Mouse (Mus musculus) cerebellum, adult 2 months (tissue): Measurements from ENCODE around the gene Notch3. TPM values are rescaled to one million over a fixed set of nuclear protein-coding genes. Genes with fewer than 3 reads are reported as not detected.
"Not testable (repeated sequence)": the region's sequence is repeated elsewhere in the genome, so short reads cannot be mapped to it uniquely, and the experiment has no call there.

Experiments
- DNase-seq, 2 experiments: peaks; one replicate each; pipeline ENCODE4 v3.0.0; 2021
- H3K27ac ChIP-seq: fragments of 200-500 bp; 2 replicates; pipeline ENCODE4 v1.5.1; 2012; ENCODE audit warnings: low read length, control low read depth, inconsistent platforms; ENCODE audit not compliant: insufficient read depth
- H3K27me3 ChIP-seq: fragments of 200-500 bp; 2 replicates; pipeline ENCODE4 v1.6.1; 2012; ENCODE audit warnings: inconsistent platforms, mild to moderate bottlenecking, low read length, moderate library complexity; ENCODE audit not compliant: control insufficient read depth, insufficient read depth
- H3K4me1 ChIP-seq: fragments of 200-500 bp; 2 replicates; pipeline ENCODE4 v1.6.1; 2011; ENCODE audit warnings: low read length; ENCODE audit not compliant: control insufficient read depth, insufficient read depth
- H3K4me3 ChIP-seq: fragments of 200-500 bp; replicated peaks from 2 replicates; pipeline ENCODE3; 2011; ENCODE audit warnings: mild to moderate bottlenecking, low read depth, low read length, control low read depth; ENCODE audit not compliant: insufficient read depth
- CTCF ChIP-seq: fragments of 200-500 bp; IDR thresholded peaks from 2 replicates; pipeline ENCODE4 v1.5.1; 2011; ENCODE audit warnings: low read depth, mild to moderate bottlenecking, control low read depth, low read length, moderate library complexity, borderline replicate concordance; ENCODE audit not compliant: insufficient read depth
- POLR2A ChIP-seq: fragments of 200-500 bp; IDR thresholded peaks from 2 replicates; pipeline ENCODE4 v1.6.1; 2011; ENCODE audit warnings: low read length, control low read depth, borderline replicate concordance; ENCODE audit not compliant: insufficient read depth
- WGBS: fragments of 180-500 bp; shearing (Covaris S2); methylation state at CpG from one replicate; pipeline ENCODE4 v1.1.7; 2018; 5-methylcytosine and 5-hydroxymethylcytosine counted together
- polyA plus RNA-seq: library from polyadenylated mRNA; depleted of rRNA; stranded (reverse); fragments of >200 nt; gene quantifications from 2 replicates; pipeline ENCODE4 v1.2.3, GENCODE M21; 2012

Notch3 gene
- polyA plus RNA-seq, 1 experiment = 11.0 TPM

GRCm38 (mm10) chr17:32121833-32122586 is 44.6 kb downstream of the Notch3 start:
- no peak overlapping the region for H3K4me3 ChIP-seq
- WGBS = 56% methylated on average over 19 of the region's 19 CpGs
- DNase-seq = no peak
- H3K27me3 ChIP-seq = no peaks in the 10 kb centered on the region
- peaks cover 9% of the 10 kb centered on the region; the same call in 1 of the 2 replicates for H3K4me1 ChIP-seq
- H3K27ac ChIP-seq = no peak overlapping the region
- TF ChIP-seq POLR2A (no peak), CTCF (no peak)

GRCm38 (mm10) chr17:32120771-32121532 is 45.7 kb downstream of the Notch3 start:
- TF ChIP-seq CTCF (no peak), POLR2A (no peak)
- 90% methylated on average over 9 of the region's 9 CpGs for WGBS
- H3K4me3 ChIP-seq = no peak overlapping the region
- no peaks in the 10 kb centered on the region for H3K27me3 ChIP-seq
- DNase-seq = no peak
- H3K27ac ChIP-seq = no peak overlapping the region
- peaks cover 9% of the 10 kb centered on the region; the same call in 1 of the 2 replicates for H3K4me1 ChIP-seq

GRCm38 (mm10) chr17:32119196-32119595 is 47.5 kb downstream of the Notch3 start:
- no peaks in the 10 kb centered on the region for H3K27me3 ChIP-seq
- no peak for DNase-seq
- TF ChIP-seq CTCF = no peak
- no peak for TF ChIP-seq POLR2A
- 25% methylated on average over 16 of the region's 16 CpGs for WGBS
- peaks cover 9% of the 10 kb centered on the region; the same call in 1 of the 2 replicates for H3K4me1 ChIP-seq
- H3K4me3 ChIP-seq = no peak overlapping the region
- no peak overlapping the region for H3K27ac ChIP-seq

- Histone ChIP-seq H3K4me3 (no peak overlapping the region), H3K27me3 (no peaks in the 10 kb centered on the region), H3K4me1 (peaks cover 9% of the 10 kb centered on the region; the same call in 1 of the 2 replicates), H3K27ac (no peak overlapping the region)
- WGBS = 35% methylated on average over 3 of the region's 3 CpGs
- TF ChIP-seq POLR2A (no peak), CTCF (no peak)
- no peak for DNase-seq
Observed at GRCm38 (mm10) chr17:32118484-32118883, 48.2 kb downstream of the Notch3 start.

GRCm38 (mm10) chr17:32117872-32118421 is 48.7 kb downstream of the Notch3 start:
- H3K27me3 ChIP-seq, H3K27ac ChIP-seq, H3K4me1 ChIP-seq, H3K4me3 ChIP-seq: not testable (repeated sequence)
- 7% methylated on average over 13 of the region's 13 CpGs for WGBS
- peak in 1 of 2 experiments; percentile 15 for DNase-seq

- Histone ChIP-seq H3K4me1 (peaks cover 9% of the 10 kb centered on the region; the same call in 1 of the 2 replicates), H3K27me3 (no peaks in the 10 kb centered on the region), H3K27ac (no peak overlapping the region), H3K4me3 (no peak overlapping the region)
- WGBS = 42% methylated on average over 5 of the region's 5 CpGs
- no peak for DNase-seq
- TF ChIP-seq POLR2A = no peak
Observed at GRCm38 (mm10) chr17:32117287-32117871, 49.3 kb downstream of the Notch3 start.

GRCm38 (mm10) chr17:32116586-32117286 is 49.9 kb downstream of the Notch3 start:
- H3K4me3 ChIP-seq = no peak overlapping the region
- H3K27ac ChIP-seq = no peak overlapping the region
- no peaks in the 10 kb centered on the region for H3K27me3 ChIP-seq
- no peak for TF ChIP-seq CTCF
- TF ChIP-seq POLR2A = no peak
- no peak for DNase-seq
- WGBS = 83% methylated on average over 6 of the region's 6 CpGs
- peaks cover 9% of the 10 kb centered on the region; the same call in 1 of the 2 replicates for H3K4me1 ChIP-seq

- not testable (repeated sequence) for H3K4me1 ChIP-seq, H3K27me3 ChIP-seq, DNase-seq, H3K27ac ChIP-seq
- peak overlapping the region; percentile 65 for H3K4me3 ChIP-seq
- 87% methylated on average over 5 of the region's 5 CpGs for WGBS
Observed at GRCm38 (mm10) chr17:32114486-32114885, 52.2 kb downstream of the Notch3 start.
